Mouse (Mus musculus): ENCODE data around the gene Gpr108.

Gpr108 gene

GRCm38 (mm10) chr17:57246663-57247392, 1.4 kb downstream of the Gpr108 start:
- in situ Hi-C loops (cut with MboI), result loop anchor here (10.0 kb wide), 1 partner anchor 88 kb away; no protein-coding TSS in a partner anchor

- in situ Hi-C loops (cut with MboI), result loop anchor here (10.0 kb wide), 1 partner anchor 89 kb away; no protein-coding TSS in a partner anchor
These were observed 2.8 kb downstream of the Gpr108 start for GRCm38 (mm10) chr17:57245311-57245929.

DNA sequence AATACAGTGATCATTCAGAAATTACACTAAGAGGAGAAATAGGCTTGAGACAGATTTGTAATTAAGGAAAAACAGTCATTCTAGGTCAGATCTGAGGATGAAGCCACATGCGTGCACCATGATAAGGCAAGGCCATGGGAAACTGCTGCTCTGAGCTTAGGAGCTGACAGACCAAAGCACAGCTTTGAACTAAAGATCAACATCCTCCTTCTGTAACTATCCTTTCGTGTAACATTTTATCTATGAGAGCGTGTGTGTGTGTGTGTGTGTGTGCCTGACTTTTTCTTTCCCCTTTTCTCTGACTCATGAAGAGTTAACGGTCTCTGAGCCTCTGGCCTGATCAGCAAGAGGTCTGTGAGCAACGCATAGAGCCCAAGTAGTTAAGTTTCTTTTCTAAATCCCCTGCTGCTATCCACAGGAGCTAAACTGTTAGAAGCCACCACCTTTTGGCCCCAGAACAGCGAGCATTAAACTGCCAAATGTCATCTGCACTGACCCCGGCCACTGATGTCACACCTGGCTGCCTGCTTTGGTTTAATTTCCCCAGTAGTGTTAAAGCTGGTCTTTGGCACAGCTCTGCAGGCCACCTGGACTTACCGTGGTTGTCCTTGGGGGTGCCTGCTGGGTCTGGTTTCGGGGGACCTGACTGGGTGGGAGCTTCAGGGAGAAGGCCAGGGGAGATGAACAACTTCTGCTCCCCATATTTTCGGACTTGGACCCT, 4.4 kb downstream of the Gpr108 start:
- in situ Hi-C loops (cut with MboI), result loop anchor here (10.0 kb wide), 1 partner anchor 91 kb away; no protein-coding TSS in a partner anchor

DNA sequence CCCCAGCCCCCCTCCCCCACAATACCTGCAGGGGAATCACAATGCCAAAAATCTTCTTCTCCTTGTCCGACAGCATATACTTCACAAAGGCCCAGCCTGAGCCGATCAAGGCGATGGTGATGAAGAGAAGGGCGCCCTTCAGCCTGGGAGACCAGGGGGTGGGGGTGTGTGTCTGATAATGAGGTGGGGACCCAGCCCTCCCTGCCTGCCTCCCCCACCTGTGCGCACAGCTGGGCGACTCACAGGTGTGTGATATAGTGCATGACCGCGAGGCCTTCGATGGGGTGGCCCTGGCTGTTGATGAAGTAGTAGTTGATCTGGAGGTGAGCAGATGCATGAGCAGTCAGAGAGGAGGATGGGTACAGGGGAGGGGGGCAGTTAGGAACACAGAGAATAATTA, 11.1 kb downstream of the Gpr108 start:
- in situ Hi-C loops (cut with MboI), result no loop called here

- in situ Hi-C loops (cut with MboI), result no loop called here
These were observed 12.4 kb downstream of the Gpr108 start for GRCm38 (mm10) chr17:57235803-57236202.

GRCm38 (mm10) chr17:57234254-57234928, 13.9 kb downstream of the Gpr108 start:
- in situ Hi-C loops (cut with MboI), result no loop called here

DNA sequence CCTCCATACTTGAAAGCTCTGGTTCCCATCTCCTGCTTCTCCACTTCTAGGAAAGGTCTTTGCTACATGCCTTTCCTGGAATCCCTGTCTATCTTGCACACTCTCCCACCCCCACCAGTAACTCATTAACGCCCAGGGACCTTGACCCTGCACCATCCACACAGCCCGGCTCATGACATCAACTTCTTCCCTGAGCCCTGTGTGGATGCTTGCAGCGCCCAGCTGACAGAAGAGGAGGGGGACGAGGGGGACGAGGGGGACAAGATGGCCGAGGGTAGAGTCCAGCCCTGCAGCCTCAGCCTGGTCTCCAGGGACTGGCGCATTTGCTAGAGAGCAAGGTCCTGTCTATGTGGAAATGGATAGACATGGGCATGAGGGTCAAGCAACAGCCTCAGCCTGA, 15.2 kb downstream of the Gpr108 start:
- in situ Hi-C loops (cut with MboI), result no loop called here

DNA sequence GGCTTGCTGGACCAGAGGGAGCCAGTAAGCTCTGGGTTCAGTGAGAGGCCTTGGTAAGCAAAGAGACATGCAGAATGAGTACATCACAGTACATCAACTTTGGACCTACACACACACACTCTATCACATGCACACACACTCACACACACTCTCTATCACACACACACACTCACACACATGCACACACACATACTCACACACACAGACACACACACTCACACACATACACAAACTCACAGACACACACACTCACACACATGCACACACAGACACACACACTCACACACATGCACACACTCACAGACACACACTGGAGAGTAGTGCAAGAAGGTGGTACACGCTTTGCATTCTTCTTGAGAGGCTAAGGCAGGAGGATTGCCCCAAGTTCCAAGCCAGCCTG, 16.0 kb downstream of the Gpr108 start:
- in situ Hi-C loops (cut with MboI), result no loop called here

DNA sequence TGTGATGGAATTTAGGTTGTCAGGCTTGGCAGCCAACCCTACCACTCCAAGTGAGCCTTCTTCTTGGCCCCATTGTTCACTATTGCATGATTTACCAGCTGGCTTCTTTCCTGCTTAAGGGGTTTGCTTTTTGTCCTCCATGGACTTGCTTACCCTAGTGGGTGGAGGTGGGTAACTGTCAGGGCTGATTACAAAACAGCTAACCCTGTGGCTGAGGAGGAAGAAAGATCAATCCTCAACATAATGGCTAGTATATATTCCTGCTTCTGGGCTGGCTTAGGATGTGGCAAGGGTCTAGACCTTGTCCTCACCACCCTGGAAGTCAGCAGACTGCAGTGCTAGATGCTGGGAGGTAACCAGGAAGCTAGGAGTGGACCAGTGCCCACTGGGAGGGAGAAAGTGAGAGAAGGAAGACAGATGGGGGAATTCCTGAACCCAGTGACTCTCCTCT, 16.9 kb downstream of the Gpr108 start:
- in situ Hi-C loops (cut with MboI), result no loop called here

DNA sequence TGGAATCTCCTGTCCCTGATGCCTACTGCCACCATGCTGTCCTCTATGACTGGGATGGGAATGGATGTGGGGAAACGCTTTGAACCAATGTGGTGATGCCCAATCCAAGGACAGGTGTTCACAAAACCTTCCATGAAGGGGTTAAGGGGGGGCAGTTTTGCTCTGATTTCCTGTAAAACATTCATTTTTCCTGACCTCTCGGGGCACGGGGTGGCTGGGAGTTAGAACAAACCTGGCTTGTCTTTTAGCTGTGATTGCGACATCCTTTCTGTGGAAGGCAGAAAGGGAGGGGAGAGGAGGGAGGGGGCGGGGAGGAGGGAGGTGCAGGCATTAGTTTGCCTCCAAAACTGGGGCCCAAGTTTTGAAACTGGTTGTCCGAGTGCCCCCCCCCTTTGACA, 17.5 kb downstream of the Gpr108 start:
- in situ Hi-C loops (cut with MboI), result no loop called here

DNA sequence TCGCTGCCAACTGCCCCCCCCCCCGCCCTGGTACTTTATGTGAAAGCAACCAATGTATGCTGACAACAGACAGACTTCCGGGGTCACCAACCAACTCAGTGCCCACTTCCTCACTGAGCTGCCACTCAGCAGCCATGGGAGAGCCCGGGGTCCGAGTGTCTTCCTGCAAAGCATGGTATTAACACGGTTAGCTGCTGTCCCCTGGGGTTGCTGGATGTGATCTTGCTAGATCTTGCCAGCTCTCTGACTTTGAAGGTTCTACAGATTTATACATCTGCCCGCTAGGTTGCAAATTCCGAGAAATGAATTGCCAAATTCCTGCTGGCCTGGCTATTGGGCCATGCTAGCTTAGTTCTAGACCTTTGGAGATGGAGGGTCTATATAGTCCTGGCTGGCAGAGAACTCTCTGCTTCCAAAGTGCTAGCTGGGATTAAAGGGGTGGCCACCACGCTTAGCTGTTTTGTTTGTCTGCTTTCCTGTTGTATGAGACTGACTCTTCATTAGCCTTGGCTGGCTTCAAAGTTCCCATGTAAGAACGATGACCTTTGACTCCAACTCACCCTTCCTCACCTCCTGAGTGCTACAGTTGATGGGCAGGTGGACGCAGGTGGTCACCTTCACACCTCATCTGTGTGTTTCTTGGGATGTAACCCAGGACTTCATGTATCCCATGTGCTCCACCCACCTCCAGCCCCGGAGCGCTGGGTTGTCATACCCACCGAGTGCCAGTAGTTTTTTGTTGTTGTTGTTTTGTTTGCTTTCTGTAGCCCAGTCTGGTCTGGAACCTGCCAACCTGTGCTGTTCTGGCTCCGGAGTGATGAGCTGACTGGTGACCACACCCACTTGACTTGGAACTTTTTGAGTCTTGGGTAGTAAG, 18.2 kb downstream of the Gpr108 start:
- in situ Hi-C loops (cut with MboI), result no loop called here

- in situ Hi-C loops (cut with MboI), result no loop called here
These were observed 19.4 kb downstream of the Gpr108 start for GRCm38 (mm10) chr17:57228873-57229272.

DNA sequence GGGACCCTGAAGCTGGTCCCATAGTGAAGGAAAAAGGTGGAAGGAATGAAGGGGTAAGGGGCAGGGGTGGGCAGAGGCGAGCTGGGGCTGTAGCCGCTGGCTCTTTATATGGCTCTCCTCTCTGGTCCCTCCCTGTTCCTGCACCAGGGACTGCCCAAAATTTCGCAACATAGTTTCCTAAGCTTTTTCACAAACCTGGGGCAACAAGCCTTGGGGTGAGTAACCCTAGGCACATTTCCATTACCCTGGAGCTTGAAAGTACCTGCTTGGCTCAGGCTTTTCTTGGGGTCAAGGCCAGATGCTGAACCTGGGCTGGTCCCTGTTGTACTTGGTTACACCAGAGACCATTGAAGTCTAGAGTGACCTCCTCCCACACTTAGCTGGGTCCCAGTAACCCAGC, 20.2 kb downstream of the Gpr108 start, which contains the start of gene C3:
C3 (minus strand) TSS at position 123 of the 400 bp plus-strand sequence.
- in situ Hi-C loops (cut with MboI), result no loop called here

DNA sequence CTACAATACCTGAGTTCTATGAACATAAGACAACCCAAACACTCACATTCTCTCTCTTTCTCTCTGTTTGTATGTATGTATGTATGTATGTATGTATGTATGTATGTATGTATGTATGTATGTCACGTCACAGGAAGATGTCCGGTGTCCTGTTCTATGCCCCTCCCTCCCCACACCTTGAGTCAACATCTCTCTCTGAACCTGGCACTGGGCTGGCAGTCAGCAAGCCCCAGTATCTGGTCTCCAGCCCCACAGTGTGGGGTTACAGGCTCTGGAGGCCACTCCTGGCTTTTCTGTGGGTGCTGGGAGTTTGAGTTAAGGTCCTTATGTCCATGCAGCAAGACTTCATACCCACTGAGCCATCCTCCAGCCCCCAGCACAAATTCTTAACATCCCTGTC, 20.8 kb downstream of the Gpr108 start:
- in situ Hi-C loops (cut with MboI), result no loop called here

DNA sequence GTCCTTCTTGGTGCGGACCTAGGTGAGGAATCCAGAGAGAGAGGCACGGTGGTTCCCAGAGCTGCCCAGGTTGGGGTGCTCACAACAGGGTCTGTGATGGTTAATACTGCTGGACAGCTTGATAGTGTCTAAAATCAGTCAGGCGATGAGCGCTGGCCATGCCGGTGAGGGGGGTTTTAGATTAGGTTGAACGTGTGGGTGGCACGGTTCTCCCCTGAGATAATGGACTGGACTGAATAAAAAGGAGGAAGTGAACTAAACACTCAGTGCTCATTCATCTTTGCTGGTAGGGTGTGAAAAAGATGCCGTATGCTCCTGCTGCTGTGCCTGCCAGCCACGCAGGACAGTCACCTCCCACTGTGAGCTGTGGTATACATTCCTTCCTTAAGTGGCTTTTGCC, 24.9 kb downstream of the Gpr108 start:
- in situ Hi-C loops (cut with MboI), result no loop called here

DNA sequence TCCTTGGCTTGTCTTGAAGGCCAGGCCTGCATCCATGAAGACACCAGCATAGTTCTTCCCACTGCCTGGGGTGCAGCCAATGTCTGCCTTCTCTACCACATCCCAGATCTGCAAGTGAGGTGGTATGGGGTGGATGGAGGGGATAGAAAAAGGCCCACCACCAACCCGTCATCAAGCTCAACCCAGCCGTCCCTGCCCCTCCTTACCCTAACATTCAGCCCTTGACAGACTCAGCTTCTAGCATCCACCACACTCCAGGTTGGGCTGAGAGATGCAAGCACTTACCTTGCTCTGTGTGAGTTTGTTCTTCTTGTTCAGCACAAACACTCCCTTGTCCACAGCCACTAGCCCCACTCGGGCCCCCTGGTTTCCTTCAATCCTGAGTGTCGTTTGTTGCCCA, 26.3 kb downstream of the Gpr108 start:
- in situ Hi-C loops (cut with MboI), result no loop called here

DNA sequence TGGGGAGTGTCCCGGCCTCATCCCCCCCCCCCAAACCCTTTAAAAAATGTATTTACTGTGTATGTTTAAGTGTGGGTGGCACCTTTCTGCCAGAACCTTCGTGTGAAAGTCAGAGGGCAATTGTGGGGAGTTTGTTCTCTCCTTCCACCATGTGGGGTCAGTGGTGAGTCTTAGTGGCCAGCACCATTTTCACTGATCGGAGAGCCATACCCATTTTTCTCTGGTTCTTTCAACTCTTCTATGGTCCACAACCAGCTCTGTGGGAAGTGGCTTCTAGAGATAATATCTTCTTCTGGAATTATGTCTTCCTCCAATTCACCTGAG, 28.4 kb downstream of the Gpr108 start:
- in situ Hi-C loops (cut with MboI), result loop anchor here (10.0 kb wide), 1 partner anchor 115 kb away; no protein-coding TSS in a partner anchor

- in situ Hi-C loops (cut with MboI), result loop anchor here (10.0 kb wide), 1 partner anchor 115 kb away; no protein-coding TSS in a partner anchor
These were observed 28.9 kb downstream of the Gpr108 start for GRCm38 (mm10) chr17:57219167-57219883.

GRCm38 (mm10) chr17:57218335-57218900, 29.8 kb downstream of the Gpr108 start:
- in situ Hi-C loops (cut with MboI), result loop anchor here (10.0 kb wide), 1 partner anchor 116 kb away; no protein-coding TSS in a partner anchor
